Mouse (Mus musculus) limb, embryonic 14.5 days (tissue): Measurements from ENCODE around the gene Kif22. TPM values are rescaled to one million over a fixed set of nuclear protein-coding genes. Genes with fewer than 3 reads are reported as not detected.

Experiments used
- ATAC-seq: fragments of 200-750 bp; cut with Nextera tagmentation; 2 replicates; pipeline ENCODE4 v1.8.0; 2017; ENCODE audit warnings: low read depth, moderate number of reproducible peaks, moderate TSS enrichment; ENCODE audit not compliant: low FRiP score
- DNase-seq: peaks from one replicate; pipeline ENCODE4 v3.0.0-alpha.2; 2015; ENCODE audit warnings: low spot score
- H3K27ac ChIP-seq: fragments of 300-500 bp; sonication (generic); replicated peaks from 2 replicates; pipeline ENCODE4 v1.5.1; 2014; ENCODE audit warnings: low read depth, mild to moderate bottlenecking, low read length, moderate library complexity, mixed read lengths
- H3K27me3 ChIP-seq: fragments of 300-500 bp; sonication (generic); 2 replicates; pipeline ENCODE4 v1.6.1; 2014; ENCODE audit warnings: low read length, mixed read lengths; ENCODE audit not compliant: control insufficient read depth, insufficient read depth
- H3K36me3 ChIP-seq: fragments of 300-500 bp; sonication (generic); 2 replicates; pipeline ENCODE4 v1.6.1; 2014; ENCODE audit warnings: mild to moderate bottlenecking, low read length, moderate library complexity, mixed read lengths; ENCODE audit not compliant: control insufficient read depth, insufficient read depth
- H3K4me1 ChIP-seq: fragments of 300-500 bp; sonication (generic); 2 replicates; pipeline ENCODE4 v1.6.1; 2014; ENCODE audit warnings: antibody characterized with exemption, low read length, mixed read lengths; ENCODE audit not compliant: control insufficient read depth, insufficient read depth
- H3K4me2 ChIP-seq: fragments of 300-500 bp; sonication (generic); replicated peaks from 2 replicates; pipeline ENCODE4 v1.6.1; 2014; ENCODE audit warnings: low read depth, mild to moderate bottlenecking, low read length, moderate library complexity; ENCODE audit not compliant: severe bottlenecking
- H3K4me3 ChIP-seq: fragments of 300-500 bp; sonication (generic); replicated peaks from 2 replicates; pipeline ENCODE4 v1.5.1; 2014; ENCODE audit warnings: low read length
- H3K9ac ChIP-seq: fragments of 300-500 bp; sonication (generic); 2 replicates; pipeline ENCODE4 v1.6.1; 2014; ENCODE audit warnings: mild to moderate bottlenecking, low read depth, low read length, moderate library complexity; ENCODE audit not compliant: severe bottlenecking
- H3K9me3 ChIP-seq: fragments of 300-500 bp; sonication (generic); 2 replicates; pipeline ENCODE4 v1.6.1; 2016; ENCODE audit warnings: low read length; ENCODE audit not compliant: control insufficient read depth
- POLR2A ChIP-seq: fragments of 200-500 bp; IDR thresholded peaks from 2 replicates; pipeline ENCODE4 v1.8.0; 2012; ENCODE audit warnings: inconsistent platforms, mild to moderate bottlenecking, moderate library complexity, borderline replicate concordance; ENCODE audit not compliant: insufficient read depth, insufficient read length; ENCODE audit errors: extremely low read depth
- WGBS: fragments of 180-500 bp; shearing (Covaris S2); extraction: QIAGEN DNeasy Blood & Tissue Kit; methylation state at CpG from one replicate; pipeline ENCODE4 v1.1.7; 2014; 5-methylcytosine and 5-hydroxymethylcytosine counted together
- polyA plus RNA-seq, 2 experiments: library from polyadenylated mRNA; depleted of rRNA in 1 of 2; stranded (reverse) in 1 of 2; unstranded in 1 of 2; fragments of >200 nt; fragmentation: Nextera tagmentation in 1 of 2; extraction: Ambion mirVana in 1 of 2; gene quantifications; 2 replicates each; pipeline versions ENCODE4 v1.2.1 to v1.2.3; 2012 to 2014

The Kif22 gene
- polyA plus RNA-seq, 2 experiments, result 68.4 to 87.2 TPM

DNA sequence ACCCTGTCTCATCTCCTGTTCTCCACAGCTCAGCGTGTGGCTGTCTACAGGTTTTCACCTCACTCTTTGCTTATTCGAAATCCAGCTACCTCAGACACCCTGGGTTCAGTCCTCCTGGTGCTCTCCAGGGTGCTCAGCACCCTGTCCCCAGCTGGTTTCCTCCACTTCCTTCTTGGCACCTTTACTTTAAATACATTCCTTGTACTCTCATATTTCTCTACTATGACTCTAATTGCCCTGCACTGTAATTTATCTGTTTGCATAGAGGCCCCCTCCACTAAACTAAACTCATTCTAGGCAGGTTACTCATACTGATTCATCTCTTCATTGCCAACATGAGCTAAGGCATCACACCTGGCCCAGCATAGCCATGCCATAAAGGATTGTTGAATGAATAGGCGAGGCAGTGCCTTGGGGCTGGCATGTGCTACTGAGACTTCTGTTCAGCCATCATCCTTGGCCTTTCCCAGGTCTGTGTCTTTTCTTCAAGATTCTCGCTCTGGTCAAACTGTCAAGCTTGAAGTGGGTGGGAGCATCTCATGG, 28.7 kb upstream of the Kif22 start:
- no peak for DNase-seq
- H3K27ac ChIP-seq, result no peak overlapping the region
- no peaks in the 10 kb centered on the region for H3K36me3 ChIP-seq
- no peak overlapping the region for H3K4me2 ChIP-seq
- H3K4me1 ChIP-seq, result no peaks in the 10 kb centered on the region
- TF ChIP-seq POLR2A, result no peak
- 0 out of 2 replicates have a peak, but pooled peaks cover 4% of the 10 kb centered on the region for H3K9me3 ChIP-seq
- no peak overlapping the region for H3K4me3 ChIP-seq
- no peak overlapping the region; the same call in 1 of the 2 replicates for H3K9ac ChIP-seq
- ATAC-seq, result no peak
- H3K27me3 ChIP-seq, result no peaks in the 10 kb centered on the region
- 65% methylated on average over 4 of the region's 4 CpGs for WGBS

DNA sequence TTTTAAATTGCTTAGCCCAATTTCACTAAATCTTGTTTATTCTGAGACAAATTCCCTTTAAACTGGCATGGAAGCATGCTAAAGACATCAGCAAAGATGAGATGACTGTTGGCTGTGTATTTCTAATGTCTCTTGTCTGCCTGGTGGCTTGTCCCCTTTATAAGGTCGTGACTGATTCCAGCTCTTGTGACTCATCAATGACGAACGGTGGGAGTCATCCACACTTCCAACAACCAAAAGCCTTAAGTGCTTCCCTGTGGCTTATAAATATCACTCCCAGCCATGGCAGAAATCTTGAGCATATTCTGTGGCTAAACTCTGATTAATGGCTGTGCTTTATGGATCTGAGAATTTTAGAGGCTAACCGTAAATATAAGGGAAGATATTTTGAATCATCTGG, 24.0 kb upstream of the Kif22 start:
- H3K4me2 ChIP-seq, result no peak overlapping the region
- 76% methylated on average over 4 of the region's 4 CpGs for WGBS
- H3K36me3 ChIP-seq, result no peaks in the 10 kb centered on the region

DNA sequence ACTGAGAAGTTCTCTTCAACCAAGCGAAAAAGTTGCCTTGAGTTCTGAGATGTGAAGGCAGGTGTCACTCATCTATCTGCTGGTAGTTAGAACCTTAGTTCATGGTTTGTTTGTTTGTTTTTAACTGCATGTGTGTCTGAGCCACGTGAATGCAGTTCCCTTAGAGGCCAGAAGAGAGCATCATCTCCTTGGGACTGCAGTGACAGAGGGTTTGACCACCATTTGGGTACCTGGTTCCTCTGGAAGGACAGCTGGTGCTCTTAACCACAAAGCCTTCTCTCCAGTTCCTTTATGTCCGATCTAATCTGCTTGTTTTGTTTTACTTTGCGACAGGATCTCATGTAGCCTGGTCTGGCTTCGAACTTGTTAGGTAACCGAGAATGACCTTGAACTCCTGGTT, 23.3 kb upstream of the Kif22 start:
- Histone ChIP-seq H3K9ac (no peak overlapping the region), H3K27me3 (no peaks in the 10 kb centered on the region), H3K4me1 (no peaks in the 10 kb centered on the region), H3K36me3 (no peaks in the 10 kb centered on the region), H3K27ac (no peak overlapping the region), H3K4me2 (no peak overlapping the region), H3K9me3 (no peaks in the 10 kb centered on the region), H3K4me3 (no peak overlapping the region)
- TF ChIP-seq POLR2A, result no peak
- 90% methylated on average over 6 of the region's 6 CpGs for WGBS
- DNase-seq, result no peak
- ATAC-seq, result no peak

More for the DNA sequence above, 24.0 kb upstream of the Kif22 start:
- no peak for ATAC-seq
- no peak overlapping the region for H3K4me3 ChIP-seq
- DNase-seq, result no peak
- no peak for TF ChIP-seq POLR2A
- no peak overlapping the region for H3K27ac ChIP-seq
- H3K4me1 ChIP-seq, result no peaks in the 10 kb centered on the region
- H3K9me3 ChIP-seq, result no peaks in the 10 kb centered on the region
- no peak overlapping the region for H3K9ac ChIP-seq
- no peaks in the 10 kb centered on the region for H3K27me3 ChIP-seq

DNA sequence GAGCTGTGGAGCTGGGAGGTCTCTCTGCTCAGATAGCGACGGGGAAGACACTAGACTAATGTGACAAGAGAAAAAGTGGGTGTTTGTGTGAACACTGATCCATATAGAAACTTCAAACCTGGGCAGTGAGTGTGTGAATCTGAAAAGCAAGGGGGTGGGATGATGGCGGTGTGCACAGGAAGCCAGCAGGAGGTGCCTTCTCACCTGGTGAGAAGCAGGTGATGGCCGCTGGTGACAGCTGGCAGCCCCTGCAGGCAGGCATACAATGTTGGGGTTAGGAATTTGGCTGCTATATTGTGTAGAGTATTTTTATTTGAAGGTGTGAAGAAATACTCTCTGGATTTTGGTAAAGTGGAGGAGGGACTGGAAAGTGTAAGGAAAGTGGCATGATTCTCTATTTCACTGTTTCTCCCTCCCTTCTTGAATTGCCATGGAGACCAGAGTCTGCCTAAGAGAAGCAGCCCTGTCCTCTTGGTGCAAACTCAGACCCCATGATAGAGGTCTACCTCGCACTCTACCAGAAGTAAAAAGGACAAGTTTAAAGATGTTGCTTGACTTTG, 12.8 kb upstream of the Kif22 start:
- Histone ChIP-seq H3K4me2 (no peak overlapping the region), H3K27me3 (no peaks in the 10 kb centered on the region), H3K9ac (no peak overlapping the region), H3K4me1 (no peaks in the 10 kb centered on the region), H3K27ac (no peak overlapping the region), H3K36me3 (no peaks in the 10 kb centered on the region), H3K4me3 (no peak overlapping the region), H3K9me3 (no peaks in the 10 kb centered on the region)
- no peak for TF ChIP-seq POLR2A
- 61% methylated on average over 5 of the region's 5 CpGs for WGBS
- DNase-seq (no peak), ATAC-seq (no peak)

DNA sequence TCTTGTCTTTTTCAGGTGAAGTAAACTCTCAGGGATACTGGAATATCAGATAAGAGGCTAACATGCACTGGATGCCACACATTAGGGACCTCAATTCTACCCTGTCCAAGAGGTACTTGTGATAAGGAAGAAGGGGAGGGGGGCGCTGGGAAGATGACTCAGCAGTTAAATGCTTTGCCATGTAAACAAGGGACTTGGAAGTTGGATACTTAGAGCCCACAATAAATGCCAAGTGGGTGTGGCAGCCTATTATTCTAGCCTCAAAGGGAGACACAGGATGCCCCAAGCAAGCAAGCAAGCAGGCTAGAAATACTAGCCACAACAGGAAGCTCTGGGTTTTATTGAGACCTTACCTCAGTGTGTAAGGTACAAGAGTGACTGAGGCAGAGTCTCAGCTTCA, 11.0 kb downstream of the Kif22 start:
- ATAC-seq (no peak), DNase-seq (no peak)
- Histone ChIP-seq H3K36me3 (peaks cover 66% of the 10 kb centered on the region), H3K4me1 (peaks cover 7% of the 10 kb centered on the region), H3K27me3 (no peaks in the 10 kb centered on the region), H3K27ac (no peak overlapping the region), H3K9ac (no peak overlapping the region), H3K4me3 (no peak overlapping the region), H3K9me3 (no peaks in the 10 kb centered on the region), H3K4me2 (no peak overlapping the region)
- no peak for TF ChIP-seq POLR2A
- 81% methylated on average over 1 of the region's 1 CpGs for WGBS
